Mouse (Mus musculus) frontal cortex, adult (tissue): ENCODE results near the gene B230217C12Rik.
"Not testable (repeated sequence)": the region's sequence is repeated elsewhere in the genome, so short reads cannot be mapped to it uniquely, and the experiment has no call there.

Source experiments
- ATAC-seq: cut with Nextera tagmentation; 2 replicates; pipeline ENCODE4 v1.9.2; 2017; ENCODE audit warnings: mild to moderate bottlenecking, moderate library complexity, mixed read lengths; ENCODE audit not compliant: low TSS enrichment

The B230217C12Rik gene

DNA sequence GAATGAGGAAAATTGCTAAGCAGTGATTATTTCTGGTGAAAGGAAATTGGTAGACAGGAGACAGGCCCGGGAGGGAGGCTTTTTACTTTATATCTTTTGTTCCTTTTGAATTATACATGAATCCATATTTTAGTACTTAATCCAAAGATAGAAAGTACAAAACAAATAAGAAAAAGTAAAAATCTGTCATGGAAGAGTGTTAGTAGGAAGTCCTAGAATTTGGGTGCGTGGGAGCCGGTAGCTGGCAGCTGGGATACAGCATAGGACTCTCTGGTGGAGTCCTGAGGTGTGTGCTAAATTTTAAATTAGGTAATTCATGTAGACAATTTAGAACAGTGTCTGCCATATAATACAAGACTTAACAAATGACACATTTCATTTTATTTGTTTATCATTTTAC lies 27.0 kb downstream of the B230217C12Rik start:
- peak; percentile 89 for ATAC-seq

DNA sequence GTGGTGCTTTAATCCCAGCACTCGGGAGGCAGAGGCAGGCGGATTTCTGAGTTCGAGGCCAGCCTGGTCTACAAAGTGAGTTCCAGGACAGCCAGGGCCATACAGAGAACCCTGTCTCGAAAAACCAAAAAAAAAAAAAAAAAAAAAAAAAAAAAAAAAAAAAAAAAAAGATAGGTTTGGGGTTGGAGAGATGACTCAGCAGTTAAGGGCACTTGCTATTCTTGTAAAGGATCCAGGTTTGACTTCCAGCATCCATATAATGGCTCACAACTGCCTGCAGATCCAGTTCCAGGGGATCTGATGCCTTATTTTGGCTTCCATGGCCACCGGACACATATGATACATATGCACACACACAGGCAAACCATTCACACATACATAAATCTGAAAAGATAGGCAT lies 31.8 kb downstream of the B230217C12Rik start:
- ATAC-seq, result not testable (repeated sequence)

DNA sequence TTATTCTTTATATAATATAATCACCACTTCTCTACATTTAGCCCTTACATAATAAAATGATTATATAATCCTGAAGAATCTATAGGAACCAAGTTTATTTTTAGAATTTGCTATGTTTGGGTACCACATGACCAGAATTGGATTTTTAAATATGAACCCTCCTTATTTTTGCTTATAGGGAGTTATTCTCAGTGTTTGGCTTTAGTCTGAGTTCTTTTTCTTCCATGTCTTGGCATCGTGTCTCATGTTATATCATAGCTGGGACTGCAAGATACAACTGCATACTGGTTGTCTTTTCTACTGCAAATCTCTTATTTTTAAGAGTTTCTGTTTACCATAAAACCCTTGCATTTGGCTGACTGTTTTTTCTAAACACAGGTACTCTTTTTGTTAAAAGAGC lies 33.8 kb downstream of the B230217C12Rik start:
- peak; percentile 83 for ATAC-seq

DNA sequence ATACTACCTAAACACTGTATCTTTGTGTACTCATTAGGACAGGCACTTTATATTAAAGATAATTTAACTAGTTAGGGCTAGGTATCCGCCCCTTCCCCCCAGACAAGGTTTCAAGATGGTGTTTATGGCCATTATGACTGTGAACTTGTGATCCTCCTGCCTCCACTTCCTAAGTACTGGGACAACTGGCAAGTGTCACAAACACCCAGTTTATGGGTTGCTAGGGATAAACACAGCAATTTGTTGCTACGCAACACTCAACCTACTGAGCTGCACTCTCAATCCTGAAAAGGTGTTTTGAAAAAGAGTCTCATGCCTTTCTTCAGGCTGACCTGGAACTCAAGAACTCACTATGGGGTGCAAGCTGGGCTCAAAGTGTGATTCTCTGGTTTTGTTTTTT lies 36.8 kb downstream of the B230217C12Rik start:
- no peak for ATAC-seq

DNA sequence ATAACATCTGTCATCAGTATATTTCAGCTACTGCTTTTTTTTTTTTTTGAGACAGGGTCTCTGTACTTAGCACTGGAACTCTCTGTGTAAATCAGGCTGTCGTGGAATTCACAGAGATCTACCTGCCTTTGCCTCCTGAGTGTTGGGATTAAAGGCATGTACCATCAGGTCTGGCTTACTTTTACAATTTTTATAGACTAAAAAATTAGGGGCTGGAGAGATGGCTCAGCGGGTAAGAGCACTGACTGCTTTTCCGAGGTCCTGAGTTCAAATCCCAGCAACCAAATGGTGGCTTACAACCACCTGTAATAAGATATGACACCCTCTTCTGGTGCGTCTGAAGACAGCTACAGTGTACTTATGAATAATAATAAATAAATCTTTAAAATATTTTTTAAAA lies 39.8 kb downstream of the B230217C12Rik start:
- no peak for ATAC-seq

DNA sequence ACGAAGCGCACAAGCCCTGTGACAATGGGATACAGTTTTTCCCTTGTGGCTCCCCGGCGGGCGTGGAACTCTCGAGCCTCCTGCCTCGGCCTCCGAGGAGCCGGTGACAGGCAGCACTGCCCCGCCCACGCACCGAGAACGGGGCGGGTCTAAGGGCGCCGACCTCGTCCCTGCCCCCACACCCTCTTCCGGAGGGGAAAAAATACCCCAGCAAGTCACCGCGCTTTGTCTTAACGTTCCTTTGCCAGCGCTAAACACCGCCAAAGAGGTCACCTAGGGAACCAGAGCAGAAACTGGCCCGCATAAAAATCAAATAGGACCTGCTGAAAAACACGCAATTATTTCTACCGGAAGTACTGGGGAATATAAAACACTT lies 43.0 kb downstream of the B230217C12Rik start:
- ATAC-seq, result no peak

DNA sequence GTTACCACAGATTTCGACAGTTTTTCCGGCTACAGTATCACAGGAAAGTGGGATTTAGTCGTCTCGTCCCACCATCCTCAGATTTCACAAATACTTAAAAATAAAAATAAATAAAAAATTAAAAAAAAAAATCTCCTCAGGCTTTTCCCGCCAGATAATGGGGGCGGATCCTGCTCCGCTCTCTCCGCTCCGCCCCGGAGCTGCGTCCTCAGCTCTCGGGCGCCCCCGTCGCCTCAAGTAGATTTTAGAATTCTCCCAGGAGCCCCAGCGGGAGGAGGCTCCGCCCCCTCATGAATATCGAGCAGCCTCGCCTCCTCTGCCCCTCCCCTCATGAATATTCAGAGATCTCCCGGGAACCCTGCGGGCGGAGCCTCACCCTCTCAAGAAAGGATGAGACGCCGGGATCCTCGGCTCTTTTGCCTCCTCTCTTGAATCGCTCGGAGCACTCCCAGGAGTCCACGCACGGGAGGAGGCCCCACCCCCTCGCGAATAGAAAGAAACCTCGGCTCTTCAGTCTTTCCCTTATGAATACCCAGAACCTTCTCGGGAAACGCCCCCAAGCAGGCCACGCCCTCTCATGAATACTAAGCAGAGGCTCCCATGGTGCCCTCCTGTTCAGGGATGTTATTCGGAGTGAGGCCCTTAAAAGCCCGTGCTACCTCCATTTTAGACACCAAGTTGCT lies 43.5 kb downstream of the B230217C12Rik start, which contains the start of gene Fbxo47:
TSS of gene Fbxo47 (minus strand) at position 237 of the 683 bp plus-strand sequence.
- peak; percentile 96 for ATAC-seq

DNA sequence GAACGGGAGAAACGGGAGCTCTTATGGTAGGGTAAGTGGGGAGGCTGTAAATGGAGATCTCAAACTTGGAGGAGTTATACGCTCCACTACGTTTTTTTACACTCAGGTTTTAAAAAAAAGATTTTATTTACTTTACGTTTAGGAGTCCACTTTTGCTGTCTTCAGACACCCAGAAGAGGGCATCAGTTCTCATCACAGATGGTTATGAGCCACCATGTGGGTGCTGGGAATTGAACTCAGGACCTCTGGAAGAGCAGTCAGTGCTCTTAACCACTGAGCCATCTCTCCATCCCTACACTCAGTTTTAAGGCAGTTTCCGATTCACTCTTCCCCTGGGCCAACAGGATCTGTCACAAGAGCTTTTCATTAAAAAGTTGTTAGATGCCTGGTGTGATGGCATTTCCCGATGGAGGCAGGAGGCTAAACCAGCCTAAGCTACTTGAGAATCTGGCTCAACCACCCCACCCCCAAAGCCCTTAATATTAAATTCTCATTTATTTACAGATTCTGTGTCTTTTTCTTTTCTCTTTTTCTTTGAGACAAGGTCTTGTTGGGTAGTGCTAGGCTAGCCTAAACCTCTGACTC lies 44.1 kb downstream of the B230217C12Rik start:
- no peak for ATAC-seq

DNA sequence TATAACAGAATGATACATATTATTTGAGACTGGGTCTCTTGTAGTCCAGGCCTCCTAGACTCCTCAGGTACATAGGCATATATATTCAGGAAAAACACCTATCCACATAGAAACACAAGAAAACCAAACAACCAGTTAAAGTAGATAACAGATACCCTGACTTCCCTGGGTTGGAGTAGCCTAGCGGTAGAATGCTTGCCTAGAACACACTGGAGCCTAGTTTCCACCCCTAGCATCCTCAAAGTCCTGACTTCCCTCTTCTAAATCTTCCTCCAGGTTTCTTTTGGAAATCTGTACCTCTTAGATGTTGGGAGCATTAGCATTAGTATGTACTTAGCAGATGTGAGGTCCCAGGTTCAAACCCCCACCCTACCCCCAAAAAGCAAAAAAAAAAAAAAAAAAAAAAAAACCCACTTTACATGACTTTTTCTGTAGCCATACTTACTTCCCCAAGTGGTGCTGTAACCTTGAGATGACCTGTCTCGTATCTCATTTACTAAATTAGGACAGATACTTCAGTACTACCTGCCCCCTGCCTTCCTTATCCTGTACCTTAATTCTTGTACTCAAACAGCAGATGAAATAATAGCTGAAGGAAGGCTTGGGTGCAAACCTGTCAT lies 44.8 kb downstream of the B230217C12Rik start:
- ATAC-seq, result no peak

DNA sequence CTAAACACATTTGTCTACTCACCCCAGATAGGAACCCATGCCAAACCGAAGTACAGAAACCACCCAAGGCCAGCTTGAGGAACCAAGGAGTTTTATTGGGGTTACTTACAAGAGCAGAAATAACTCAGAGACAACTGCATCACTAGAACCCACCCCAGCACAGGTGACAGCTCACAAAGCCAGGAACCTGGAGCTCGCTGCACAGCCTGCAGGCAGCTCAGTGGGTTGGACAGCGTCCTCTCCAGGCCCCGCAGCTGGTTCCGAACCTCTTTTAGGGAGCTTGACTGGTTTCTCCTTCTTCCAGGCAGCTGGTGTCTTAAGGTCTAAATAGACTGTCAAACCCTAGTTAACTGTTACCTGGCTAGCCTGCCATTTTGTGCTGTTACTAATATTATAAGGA lies 51.2 kb downstream of the B230217C12Rik start:
- no peak for ATAC-seq
